Mouse (Mus musculus): Measurements from ENCODE around the gene Cct4. TPM values are rescaled to one million over a fixed set of nuclear protein-coding genes. Genes with fewer than 3 reads are reported as not detected.
A peak's percentile ranks its signal among the peaks of the same experiment; 100 is the strongest.

Cct4 gene
- polyA plus RNA-seq (2015; fragmentation: Nextera tagmentation; extraction: Ambion mirVana): 204 and 221 TPM in 2 replicates

GRCm38 (mm10) chr11:22990393-22991126, at the start of gene Cct4:
TSS of gene Cct4 (plus strand) at chr11:22990519.
- Histone ChIP-seq H3K27me3 (replicated peaks) (no peaks in the 10 kb centered on the region), H3K9me3 (no peaks in the 10 kb centered on the region), H3K4me3 (peak within 1 kb of the TSS; percentile 77), H3K9ac (peak within 1 kb of the TSS; percentile 96), H3K4me2 (peak within 1 kb of the TSS; percentile 96), H3K36me3 (peaks cover 24% of the 10 kb centered on the region), H3K4me1 (peaks cover 13% of the 10 kb centered on the region), H3K27ac (replicated peaks) (peak within 1 kb of the TSS; percentile 92)
- WGBS: under 1% methylated on average over 66 of the region's 66 CpGs
- peak; percentile 97 for ATAC-seq (ENCODE audit: extremely low read depth, insufficient number of reproducible peaks, low FRiP score, low TSS enrichment)

GRCm38 (mm10) chr11:22949101-22949500, 41.2 kb upstream of the Cct4 start:
- Histone ChIP-seq H3K27me3 (replicated peaks) (no peaks in the 10 kb centered on the region), H3K27ac (replicated peaks) (no peak overlapping the region), H3K4me2 (no peak overlapping the region), H3K9ac (no peak overlapping the region), H3K4me1 (no peaks in the 10 kb centered on the region), H3K36me3 (peaks cover 22% of the 10 kb centered on the region), H3K9me3 (no peaks in the 10 kb centered on the region), H3K4me3 (no peak overlapping the region)
- 83% methylated on average over 1 of the region's 1 CpGs for WGBS
- no peak for ATAC-seq (ENCODE audit: extremely low read depth, insufficient number of reproducible peaks, low FRiP score, low TSS enrichment)

- H3K4me2 ChIP-seq: no peak overlapping the region
- H3K9me3 ChIP-seq: no peaks in the 10 kb centered on the region
- no peak overlapping the region for H3K9ac ChIP-seq
- ATAC-seq (ENCODE audit: extremely low read depth, insufficient number of reproducible peaks, low FRiP score, low TSS enrichment): no peak
- H3K27ac ChIP-seq (replicated peaks): no peak overlapping the region
- H3K4me3 ChIP-seq: no peak overlapping the region
- WGBS: 83% methylated on average over 6 of the region's 6 CpGs
- H3K27me3 ChIP-seq (replicated peaks): no peaks in the 10 kb centered on the region
- peaks cover 28% of the 10 kb centered on the region for H3K36me3 ChIP-seq
- no peaks in the 10 kb centered on the region for H3K4me1 ChIP-seq
These were observed 40.2 kb upstream of the Cct4 start for GRCm38 (mm10) chr11:22950131-22950530.

- no peak for ATAC-seq (ENCODE audit: extremely low read depth, insufficient number of reproducible peaks, low FRiP score, low TSS enrichment)
These were observed 37.7 kb upstream of the Cct4 start for GRCm38 (mm10) chr11:22952668-22953067.

GRCm38 (mm10) chr11:22956346-22956745, 34.0 kb upstream of the Cct4 start:
- Histone ChIP-seq H3K9me3 (no peaks in the 10 kb centered on the region), H3K36me3 (peaks cover 38% of the 10 kb centered on the region), H3K4me2 (no peak overlapping the region), H3K4me3 (no peak overlapping the region), H3K27ac (replicated peaks) (no peak overlapping the region), H3K27me3 (replicated peaks) (no peaks in the 10 kb centered on the region), H3K9ac (no peak overlapping the region), H3K4me1 (no peaks in the 10 kb centered on the region; the same call in 1 of the 2 replicates)
- ATAC-seq (ENCODE audit: extremely low read depth, insufficient number of reproducible peaks, low FRiP score, low TSS enrichment): no peak
- WGBS: 86% methylated on average over 6 of the region's 6 CpGs

More at GRCm38 (mm10) chr11:22952668-22953067, 37.7 kb upstream of the Cct4 start:
- H3K9ac ChIP-seq: no peak overlapping the region
- peaks cover 43% of the 10 kb centered on the region for H3K36me3 ChIP-seq
- H3K27ac ChIP-seq (replicated peaks): no peak overlapping the region
- H3K27me3 ChIP-seq (replicated peaks): no peaks in the 10 kb centered on the region
- H3K4me3 ChIP-seq: no peak overlapping the region
- H3K4me1 ChIP-seq: no peaks in the 10 kb centered on the region; the same call in 1 of the 2 replicates
- WGBS: 82% methylated on average over 7 of the region's 7 CpGs
- no peak overlapping the region for H3K4me2 ChIP-seq
- H3K9me3 ChIP-seq: no peaks in the 10 kb centered on the region

- Histone ChIP-seq H3K4me1 (no peaks in the 10 kb centered on the region; the same call in 1 of the 2 replicates), H3K36me3 (peaks cover 34% of the 10 kb centered on the region), H3K4me2 (no peak overlapping the region), H3K9ac (no peak overlapping the region), H3K27me3 (replicated peaks) (no peaks in the 10 kb centered on the region), H3K4me3 (no peak overlapping the region), H3K27ac (replicated peaks) (no peak overlapping the region), H3K9me3 (no peaks in the 10 kb centered on the region)
- 60% methylated on average over 4 of the region's 4 CpGs for WGBS
- no peak for ATAC-seq (ENCODE audit: extremely low read depth, insufficient number of reproducible peaks, low FRiP score, low TSS enrichment)
These were observed 33.5 kb upstream of the Cct4 start for GRCm38 (mm10) chr11:22956830-22957229.

- no peaks in the 10 kb centered on the region for H3K9me3 ChIP-seq
- no peaks in the 10 kb centered on the region for H3K27me3 ChIP-seq (replicated peaks)
- no peak for ATAC-seq (ENCODE audit: extremely low read depth, insufficient number of reproducible peaks, low FRiP score, low TSS enrichment)
- no peak overlapping the region for H3K4me2 ChIP-seq
- 79% methylated on average over 4 of the region's 4 CpGs for WGBS
- H3K4me3 ChIP-seq: no peak overlapping the region
- peaks cover 27% of the 10 kb centered on the region for H3K36me3 ChIP-seq
- no peak overlapping the region for H3K9ac ChIP-seq
- no peak overlapping the region for H3K27ac ChIP-seq (replicated peaks)
- no peaks in the 10 kb centered on the region; the same call in 1 of the 2 replicates for H3K4me1 ChIP-seq
These were observed 32.4 kb upstream of the Cct4 start for GRCm38 (mm10) chr11:22957791-22958374.

GRCm38 (mm10) chr11:22962101-22962500, 28.2 kb upstream of the Cct4 start:
- Histone ChIP-seq H3K4me3 (no peak overlapping the region), H3K4me1 (peaks cover 7% of the 10 kb centered on the region; the same call in 1 of the 2 replicates), H3K9me3 (peaks cover 11% of the 10 kb centered on the region), H3K36me3 (peaks cover 16% of the 10 kb centered on the region), H3K9ac (no peak overlapping the region), H3K27ac (replicated peaks) (no peak overlapping the region), H3K4me2 (no peak overlapping the region), H3K27me3 (replicated peaks) (no peaks in the 10 kb centered on the region)
- 74% methylated on average over 1 of the region's 1 CpGs for WGBS
- ATAC-seq (ENCODE audit: extremely low read depth, insufficient number of reproducible peaks, low FRiP score, low TSS enrichment): no peak

GRCm38 (mm10) chr11:22964401-22964800, 25.9 kb upstream of the Cct4 start:
- Histone ChIP-seq H3K4me3 (no peak overlapping the region), H3K9ac (no peak overlapping the region), H3K9me3 (peaks cover 19% of the 10 kb centered on the region), H3K27ac (replicated peaks) (no peak overlapping the region), H3K36me3 (peaks cover 25% of the 10 kb centered on the region), H3K4me2 (no peak overlapping the region), H3K27me3 (replicated peaks) (no peaks in the 10 kb centered on the region), H3K4me1 (peaks cover 7% of the 10 kb centered on the region; the same call in 1 of the 2 replicates)
- 64% methylated on average over 4 of the region's 4 CpGs for WGBS
- no peak for ATAC-seq (ENCODE audit: extremely low read depth, insufficient number of reproducible peaks, low FRiP score, low TSS enrichment)

- no peak overlapping the region for H3K27ac ChIP-seq (replicated peaks)
- H3K4me3 ChIP-seq: no peak overlapping the region
- H3K4me2 ChIP-seq: no peak overlapping the region
- peaks cover 23% of the 10 kb centered on the region for H3K9me3 ChIP-seq
- no peaks in the 10 kb centered on the region for H3K27me3 ChIP-seq (replicated peaks)
- H3K9ac ChIP-seq: no peak overlapping the region
- peaks cover 7% of the 10 kb centered on the region; the same call in 1 of the 2 replicates for H3K4me1 ChIP-seq
- 74% methylated on average over 4 of the region's 4 CpGs for WGBS
- ATAC-seq (ENCODE audit: extremely low read depth, insufficient number of reproducible peaks, low FRiP score, low TSS enrichment): no peak
- peaks cover 27% of the 10 kb centered on the region for H3K36me3 ChIP-seq
These were observed 24.8 kb upstream of the Cct4 start for GRCm38 (mm10) chr11:22965503-22965902.

GRCm38 (mm10) chr11:22969486-22969885, 20.8 kb upstream of the Cct4 start:
- 52% methylated on average over 6 of the region's 6 CpGs for WGBS
- Histone ChIP-seq H3K36me3 (peaks cover 61% of the 10 kb centered on the region), H3K9me3 (peaks cover 50% of the 10 kb centered on the region)

More at GRCm38 (mm10) chr11:22969486-22969885, 20.8 kb upstream of the Cct4 start:
- H3K4me1 ChIP-seq: peaks cover 12% of the 10 kb centered on the region
- H3K9ac ChIP-seq: no peak overlapping the region
- no peak for ATAC-seq (ENCODE audit: extremely low read depth, insufficient number of reproducible peaks, low FRiP score, low TSS enrichment)
- no peak overlapping the region for H3K4me2 ChIP-seq
- H3K27me3 ChIP-seq (replicated peaks): no peaks in the 10 kb centered on the region
- H3K27ac ChIP-seq (replicated peaks): no peak overlapping the region
- no peak overlapping the region for H3K4me3 ChIP-seq

Measured in heart, embryonic 13.5 days (tissue).